Mouse (Mus musculus): ENCODE results near the gene Ccdc191. TPM values are rescaled to one million over a fixed set of nuclear protein-coding genes. Genes with fewer than 3 reads are reported as not detected.

Ccdc191 gene
- total and polyA plus RNA-seq, 3 experiments = 9.3 to 45.7 (median 11.3) TPM

DNA sequence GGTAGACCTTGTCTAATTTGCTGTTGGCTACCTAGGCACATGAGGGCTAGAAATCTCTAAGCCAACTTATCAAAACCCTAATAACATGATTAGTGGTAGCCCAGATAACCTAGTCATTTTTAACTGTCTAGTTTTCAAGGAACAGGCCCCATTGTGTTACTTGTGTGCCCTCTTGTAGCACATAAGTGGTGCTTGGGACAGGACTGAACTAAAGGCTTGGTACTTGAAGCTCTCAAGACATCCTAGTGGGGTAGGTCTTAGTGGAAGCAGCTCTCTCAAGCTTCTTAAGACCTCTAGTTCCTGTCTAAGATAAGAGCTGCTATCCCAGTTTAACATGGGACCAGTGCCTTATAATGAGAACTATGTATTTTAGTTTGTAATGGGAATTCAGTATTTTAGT is 41.0 kb downstream of the Ccdc191 start:
- DNase-seq (ENCODE audit: extremely low read depth) = no peak
- in situ Hi-C loops (cut with MboI; ENCODE audit: low pct_ligation_motif_present, low pct_unique_long_range_greater_than_20kb, low sequenced_read_pairs) (no loop called here), dilution Hi-C loops (cut with MboI; ENCODE audit: extremely low pct_ligation_motif_present, extremely low pct_unique_long_range_greater_than_20kb, low sequenced_read_pairs) (no loop called here)
- H3K27ac ChIP-seq (ENCODE audit: insufficient read depth, low read depth) = no peak overlapping the region
- TF ChIP-seq NRF1 (IDR thresholded peaks at IDR 0.05; ENCODE audit: low read depth, low read length) (no peak), JUN (IDR thresholded peaks at IDR 0.05; ENCODE audit: insufficient read depth, low read depth, low read length) (no peak), MXI1 (IDR thresholded peaks at IDR 0.05; ENCODE audit: low read depth, low read length) (no peak)
- H3K4me3 ChIP-seq (replicated peaks in 1 of 3; ENCODE audit: low read depth in 2 of 3, low read length in 2 of 3, poor library complexity in 1 of 3) = no peak overlapping the region
- no peaks in the 10 kb centered on the region for H3K9me3 ChIP-seq (replicated peaks; ENCODE audit: low read length)
- peaks cover 0 to 47% of the 10 kb centered on the region in 2 experiments for H3K36me3 ChIP-seq (replicated peaks in 1 of 2; ENCODE audit: control insufficient read depth in 1 of 2, insufficient read depth in 1 of 2, low read length in 1 of 2)
- H3K9ac ChIP-seq (ENCODE audit: insufficient read depth, low read depth) = no peak overlapping the region
- no peaks in the 10 kb centered on the region for H3K79me2 ChIP-seq (replicated peaks; ENCODE audit: control insufficient read depth, extremely low read depth, insufficient read depth, poor library complexity, severe bottlenecking)
- H3K4me2 ChIP-seq (ENCODE audit: insufficient read depth, low read depth, poor library complexity, severe bottlenecking) = no peak overlapping the region
- no peaks in the 10 kb centered on the region for H3K27me3 ChIP-seq (replicated peaks)
- no peaks in the 10 kb centered on the region for H3K4me1 ChIP-seq (ENCODE audit: control insufficient read depth in 1 of 2, insufficient read depth in 2 of 2)

DNA sequence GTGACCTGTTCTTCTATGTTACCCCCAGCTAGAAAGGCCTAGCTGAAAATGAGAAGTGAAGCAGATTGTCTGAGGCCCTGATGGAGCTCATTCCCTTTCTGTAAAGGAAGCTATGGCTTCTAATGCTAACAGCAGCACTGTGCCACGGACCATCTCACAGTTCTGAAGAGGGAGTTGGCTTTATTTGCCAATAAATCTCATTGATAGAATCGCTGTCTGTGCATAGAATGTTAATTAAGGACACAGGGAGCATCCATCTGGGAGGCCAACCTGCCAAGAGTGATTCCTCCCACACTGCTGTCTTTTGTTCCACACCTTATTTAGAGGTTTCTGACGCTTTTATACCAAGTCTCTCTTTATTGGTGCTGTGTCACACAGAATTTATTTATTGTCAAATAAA is 41.9 kb downstream of the Ccdc191 start:
- Histone ChIP-seq H3K27me3 (replicated peaks) (no peaks in the 10 kb centered on the region), H3K4me1 (ENCODE audit: control insufficient read depth in 1 of 2, insufficient read depth in 2 of 2) (no peaks in the 10 kb centered on the region), H3K27ac (ENCODE audit: insufficient read depth, low read depth) (no peak overlapping the region), H3K79me2 (replicated peaks; ENCODE audit: control insufficient read depth, extremely low read depth, insufficient read depth, poor library complexity, severe bottlenecking) (no peaks in the 10 kb centered on the region), H3K9ac (ENCODE audit: insufficient read depth, low read depth) (no peak overlapping the region), H3K4me2 (ENCODE audit: insufficient read depth, low read depth, poor library complexity, severe bottlenecking) (no peak overlapping the region), H3K4me3 (replicated peaks in 1 of 3; ENCODE audit: low read depth in 2 of 3, low read length in 2 of 3, poor library complexity in 1 of 3) (no peak overlapping the region), H3K36me3 (replicated peaks in 1 of 2; ENCODE audit: control insufficient read depth in 1 of 2, insufficient read depth in 1 of 2, low read length in 1 of 2) (peaks cover 0 to 44% of the 10 kb centered on the region in 2 experiments), H3K9me3 (replicated peaks; ENCODE audit: low read length) (no peaks in the 10 kb centered on the region)
- TF ChIP-seq ZMIZ1 (IDR thresholded peaks at IDR 0.05; ENCODE audit: low read depth, low read length) (no peak), MYC (IDR thresholded peaks at IDR 0.05; ENCODE audit: low read depth, low read length) (no peak), ETS1 (conservative IDR thresholded peaks at IDR 0.05; ENCODE audit: low read depth, low read length) (no peak), JUND (conservative IDR thresholded peaks at IDR 0.05; ENCODE audit: low read depth, low read length) (no peak), JUN (IDR thresholded peaks at IDR 0.05; ENCODE audit: insufficient read depth, low read depth, low read length) (no peak), CHD2 (IDR thresholded peaks at IDR 0.05; ENCODE audit: low read length) (no peak), IRF4 (IDR thresholded peaks at IDR 0.05; ENCODE audit: low read depth, low read length) (no peak), MAFK (IDR thresholded peaks at IDR 0.05; ENCODE audit: insufficient replicate concordance, low read length) (no peak), RCOR1 (conservative IDR thresholded peaks at IDR 0.05; ENCODE audit: low read depth, low read length) (no peak)
- DNase-seq (ENCODE audit: extremely low read depth) = no peak
- in situ Hi-C loops (cut with MboI; ENCODE audit: low pct_ligation_motif_present, low pct_unique_long_range_greater_than_20kb, low sequenced_read_pairs) = no loop called here
- dilution Hi-C loops (cut with MboI; ENCODE audit: extremely low pct_ligation_motif_present, extremely low pct_unique_long_range_greater_than_20kb, low sequenced_read_pairs) = no loop called here

- Histone ChIP-seq H3K9me3 (replicated peaks; ENCODE audit: low read length) (no peaks in the 10 kb centered on the region), H3K4me3 (replicated peaks in 1 of 3; ENCODE audit: low read depth in 2 of 3, low read length in 2 of 3, poor library complexity in 1 of 3) (no peak overlapping the region), H3K4me2 (ENCODE audit: insufficient read depth, low read depth, poor library complexity, severe bottlenecking) (no peak overlapping the region), H3K27me3 (replicated peaks) (no peaks in the 10 kb centered on the region), H3K27ac (ENCODE audit: insufficient read depth, low read depth) (no peak overlapping the region), H3K36me3 (replicated peaks in 1 of 2; ENCODE audit: control insufficient read depth in 1 of 2, insufficient read depth in 1 of 2, low read length in 1 of 2) (peaks cover 0 to 37% of the 10 kb centered on the region in 2 experiments), H3K79me2 (replicated peaks; ENCODE audit: control insufficient read depth, extremely low read depth, insufficient read depth, poor library complexity, severe bottlenecking) (no peaks in the 10 kb centered on the region), H3K9ac (ENCODE audit: insufficient read depth, low read depth) (no peak overlapping the region), H3K4me1 (ENCODE audit: control insufficient read depth in 1 of 2, insufficient read depth in 2 of 2) (no peaks in the 10 kb centered on the region)
- dilution Hi-C loops (cut with MboI; ENCODE audit: extremely low pct_ligation_motif_present, extremely low pct_unique_long_range_greater_than_20kb, low sequenced_read_pairs) = no loop called here
- TF ChIP-seq ZMIZ1 (IDR thresholded peaks at IDR 0.05; ENCODE audit: low read depth, low read length) = no peak
- no peak for TF ChIP-seq MAZ (IDR thresholded peaks at IDR 0.05; ENCODE audit: low read depth, low read length)
- no peak for TF ChIP-seq PAX5 (IDR thresholded peaks at IDR 0.05; ENCODE audit: low read length)
- in situ Hi-C loops (cut with MboI; ENCODE audit: low pct_ligation_motif_present, low pct_unique_long_range_greater_than_20kb, low sequenced_read_pairs) = no loop called here
- no peak for DNase-seq (ENCODE audit: extremely low read depth)
Observed at GRCm38 (mm10) chr16:43932319-43932718, 42.7 kb downstream of the Ccdc191 start.

Measured in CH12.LX (cell line).